Mouse (Mus musculus) CH12.LX (cell line): ENCODE measurements around the gene Btnl9. TPM values are rescaled to one million over a fixed set of nuclear protein-coding genes. Genes with fewer than 3 reads are reported as not detected.
"Not testable (repeated sequence)": the region's sequence is repeated elsewhere in the genome, so short reads cannot be mapped to it uniquely, and the experiment has no call there.

Experiments used
- DNase-seq: peaks from one replicate; pipeline ENCODE4 v3.0.0-alpha.2; 2013; ENCODE audit errors: extremely low read depth
- H3K27ac ChIP-seq: 2 replicates; pipeline ENCODE4 v1.5.1; 2012; ENCODE audit warnings: low read depth, mild to moderate bottlenecking, control low read depth, moderate library complexity; ENCODE audit not compliant: insufficient read depth
- H3K27me3 ChIP-seq: replicated peaks from 2 replicates; pipeline ENCODE3; 2012; ENCODE audit warnings: inconsistent platforms
- H3K36me3 ChIP-seq, 2 experiments: replicated peaks in 1 of 2; 2 replicates each; pipeline versions ENCODE3 to v1.6.1; 2012; ENCODE audit warnings: inconsistent platforms in 1 of 2, low read length in 1 of 2, mild to moderate bottlenecking in 1 of 2, mixed read lengths in 1 of 2, moderate library complexity in 1 of 2; ENCODE audit not compliant: control insufficient read depth in 1 of 2, insufficient read depth in 1 of 2
- H3K4me1 ChIP-seq, 2 experiments: 2 replicates each; pipeline ENCODE4 v1.6.1; 2012; ENCODE audit warnings: inconsistent platforms in 1 of 2, moderate library complexity in 1 of 2; ENCODE audit not compliant: insufficient read depth in 2 of 2, control insufficient read depth in 1 of 2
- H3K4me2 ChIP-seq: 2 replicates; pipeline ENCODE4 v1.6.1; 2012; ENCODE audit warnings: low read depth, mild to moderate bottlenecking, control low read depth; ENCODE audit not compliant: poor library complexity, insufficient read depth, severe bottlenecking
- H3K4me3 ChIP-seq, 3 experiments: fragments of 150-350 bp in 1 of 3; sonication (generic) in 1 of 3; replicated peaks in 1 of 3; 2 replicates each; pipeline versions ENCODE3 to v1.5.1; 2011 to 2012; ENCODE audit warnings: low read depth in 2 of 3, low read length in 2 of 3, mild to moderate bottlenecking in 2 of 3, moderate library complexity in 2 of 3, control low read depth in 1 of 3, improper control_type of control experiment in 1 of 3, inconsistent platforms in 1 of 3, mixed read lengths in 1 of 3; ENCODE audit not compliant: poor library complexity in 1 of 3
- H3K79me2 ChIP-seq: replicated peaks from 2 replicates; pipeline ENCODE4 v1.6.1; 2012; ENCODE audit warnings: mild to moderate bottlenecking, moderate library complexity; ENCODE audit not compliant: control insufficient read depth, poor library complexity, insufficient read depth, severe bottlenecking; ENCODE audit errors: extremely low read depth
- H3K9ac ChIP-seq: 2 replicates; pipeline ENCODE4 v1.6.1; 2012; ENCODE audit warnings: low read depth, mild to moderate bottlenecking, control low read depth, moderate library complexity; ENCODE audit not compliant: insufficient read depth
- H3K9me3 ChIP-seq: replicated peaks from 2 replicates; pipeline ENCODE3; 2012; ENCODE audit warnings: low read length, inconsistent platforms, mixed read lengths
- CHD2 ChIP-seq: IDR thresholded peaks from 2 replicates; pipeline ENCODE4 v1.6.1; 2011; ENCODE audit warnings: low read length, improper control_type of control experiment
- E2F4 ChIP-seq: IDR thresholded peaks from 2 replicates; pipeline ENCODE4 v1.6.1; 2011; ENCODE audit warnings: low read depth, low read length, improper control_type of control experiment; ENCODE audit not compliant: insufficient replicate concordance
- ETS1 ChIP-seq: conservative IDR thresholded peaks from 2 replicates; pipeline ENCODE4 v1.6.1; 2012; ENCODE audit warnings: low read depth, mild to moderate bottlenecking, inconsistent platforms, low read length, improper control_type of control experiment, moderate library complexity
- IRF4 ChIP-seq: IDR thresholded peaks from 2 replicates; pipeline ENCODE4 v1.6.1; 2014; ENCODE audit warnings: low read depth, mild to moderate bottlenecking, inconsistent platforms, low read length, improper control_type of control experiment
- KAT2A ChIP-seq: IDR thresholded peaks from 2 replicates; pipeline ENCODE4 v1.6.1; 2012; ENCODE audit warnings: low read length, improper control_type of control experiment, inconsistent platforms; ENCODE audit not compliant: insufficient replicate concordance
- MAFK ChIP-seq: IDR thresholded peaks from 2 replicates; pipeline ENCODE4 v1.6.1; 2011; ENCODE audit warnings: low read length, improper control_type of control experiment; ENCODE audit not compliant: insufficient replicate concordance
- MAX ChIP-seq: IDR thresholded peaks from 2 replicates; pipeline ENCODE4 v1.6.1; 2011; ENCODE audit warnings: low read length, improper control_type of control experiment
- MAZ ChIP-seq: IDR thresholded peaks from 2 replicates; pipeline ENCODE4 v1.6.1; 2012; ENCODE audit warnings: low read depth, mild to moderate bottlenecking, inconsistent platforms, low read length, improper control_type of control experiment, moderate library complexity
- MYC ChIP-seq: IDR thresholded peaks from 2 replicates; pipeline ENCODE4 v1.6.1; 2011; ENCODE audit warnings: low read depth, mild to moderate bottlenecking, improper control_type of control experiment, low read length
- PAX5 ChIP-seq: IDR thresholded peaks from 2 replicates; pipeline ENCODE4 v1.6.1; 2012; ENCODE audit warnings: low read length, inconsistent platforms, mixed read lengths
- RCOR1 ChIP-seq: conservative IDR thresholded peaks from 2 replicates; pipeline ENCODE4 v1.6.1; 2012; ENCODE audit warnings: low read depth, mild to moderate bottlenecking, inconsistent platforms, low read length, improper control_type of control experiment
- ZNF384 ChIP-seq: IDR thresholded peaks from 2 replicates; pipeline ENCODE4 v1.6.1; 2012; ENCODE audit warnings: low read depth, low read length, improper control_type of control experiment, inconsistent platforms
- dilution Hi-C: fragments of 300-500 bp; cut with MboI; formaldehyde crosslinking; loops from 2 replicates; pipeline ENCODE4 v1.14.3; 2020; ENCODE audit warnings: low sequenced_read_pairs; ENCODE audit not compliant: extremely low pct_unique_long_range_greater_than_20kb, extremely low pct_ligation_motif_present
- in situ Hi-C: fragments of 300-500 bp; cut with MboI; formaldehyde crosslinking; loops from 3 replicates; pipeline ENCODE4 v1.14.3; 2019; ENCODE audit warnings: low sequenced_read_pairs, low pct_ligation_motif_present, low pct_unique_long_range_greater_than_20kb, mixed read lengths
- polyA plus RNA-seq: library from polyadenylated mRNA; unstranded; fragments of >175 nt; gene quantifications from 2 replicates; pipeline ENCODE4 v1.2.1, GENCODE M21; 2012; ENCODE audit warnings: low read depth; ENCODE audit not compliant: insufficient read length
- total RNA-seq, 2 experiments: library from RNA; depleted of rRNA; stranded (reverse); fragments of 300-350 nt in 1 of 2; fragments of >200 nt in 1 of 2; gene quantifications; 2 replicates each; pipeline ENCODE4 v1.2.3; 2012 to 2014

Gene Btnl9
- total and polyA plus RNA-seq, 3 experiments = 0.20 to 0.34 TPM; not detected in 1

- Histone ChIP-seq H3K27me3 (no peaks in the 10 kb centered on the region), H3K27ac (no peak overlapping the region)
- TF ChIP-seq IRF4 = no peak
- TF ChIP-seq, all 38 proteins: peak for 0
- dilution Hi-C loops = no loop called here
- Histone ChIP-seq H3K4me2 (no peak overlapping the region), H3K4me1 (peaks cover 5 to 6% of the 10 kb centered on the region in 2 experiments; a peak in 2 of 4 replicates), H3K4me3 (no peak overlapping the region), H3K9me3 (no peaks in the 10 kb centered on the region), H3K79me2 (no peaks in the 10 kb centered on the region), H3K36me3 (no peaks in the 10 kb centered on the region), H3K9ac (no peak overlapping the region)
- no peak for DNase-seq
- in situ Hi-C loops = loop anchor here (25.0 kb wide), 1 partner anchor 226 kb away; the partner anchor contains the start of gene Olfr1389
Measured at GRCm38 (mm10) chr11:49186452-49186851, 507 bp downstream of the Btnl9 start.

- no peak overlapping the region for H3K9ac ChIP-seq
- dilution Hi-C loops (no loop called here), in situ Hi-C loops (loop anchor here (25.0 kb wide), 1 partner anchor 229 kb away; the partner anchor contains the start of gene Olfr1389)
- no peaks in the 10 kb centered on the region for H3K36me3 ChIP-seq
- H3K4me3 ChIP-seq = no peak overlapping the region
- H3K4me1 ChIP-seq = peaks cover 6 to 9% of the 10 kb centered on the region in 2 experiments; a peak in 2 of 4 replicates
- H3K27me3 ChIP-seq = no peaks in the 10 kb centered on the region
- DNase-seq = no peak
- TF ChIP-seq MYC (no peak), ZNF384 (no peak), ETS1 (no peak), MAX (no peak), KAT2A (no peak), MAFK (no peak), PAX5 (no peak), E2F4 (no peak), CHD2 (no peak), MAZ (no peak), RCOR1 (no peak)
- no peaks in the 10 kb centered on the region for H3K9me3 ChIP-seq
- H3K79me2 ChIP-seq = no peaks in the 10 kb centered on the region
- H3K27ac ChIP-seq = no peak overlapping the region
- no peak overlapping the region for H3K4me2 ChIP-seq
Measured at GRCm38 (mm10) chr11:49183172-49183571, 3.8 kb downstream of the Btnl9 start.

- dilution Hi-C loops, H3K9ac ChIP-seq, H3K36me3 ChIP-seq, H3K4me3 ChIP-seq, H3K79me2 ChIP-seq, H3K27me3 ChIP-seq, H3K9me3 ChIP-seq, H3K27ac ChIP-seq, DNase-seq, H3K4me2 ChIP-seq, H3K4me1 ChIP-seq: not testable (repeated sequence)
- in situ Hi-C loops = loop anchor here (25.0 kb wide), 1 partner anchor 236 kb away; the partner anchor contains the start of gene Olfr1389
Measured at GRCm38 (mm10) chr11:49176047-49176779, 10.7 kb downstream of the Btnl9 start.
